Mouse (Mus musculus): ENCODE data around the gene Slc1a1.

The Slc1a1 gene

GRCm38 (mm10) chr19:28852001-28852400 lies 17.2 kb downstream of the Slc1a1 start:
- DNase-seq (ENCODE audit: low spot score in 2 of 2): no peak

DNA sequence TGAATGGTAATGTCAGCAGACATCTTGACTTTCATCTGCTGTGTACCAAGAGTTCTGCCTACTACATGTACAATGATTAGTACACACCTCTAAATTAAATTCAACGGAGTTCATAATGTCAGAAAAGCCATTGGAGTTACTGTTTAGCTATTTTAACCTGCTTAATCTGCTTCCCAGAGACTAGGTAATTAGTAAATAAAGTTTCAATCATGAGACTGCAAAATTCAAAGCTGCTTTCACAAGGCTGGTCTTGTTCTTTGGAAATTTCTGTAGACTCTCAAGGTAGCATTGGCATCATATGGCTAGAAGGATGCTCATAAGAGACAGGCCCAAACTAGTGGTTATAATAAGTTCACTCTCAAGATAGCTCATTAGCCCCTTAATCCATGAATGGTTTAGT lies 20.0 kb downstream of the Slc1a1 start:
- no peak for DNase-seq (ENCODE audit: low spot score in 2 of 2)

GRCm38 (mm10) chr19:28860246-28860645 lies 25.4 kb downstream of the Slc1a1 start:
- no peak for DNase-seq (ENCODE audit: low spot score in 2 of 2)

GRCm38 (mm10) chr19:28863626-28864025 lies 28.8 kb downstream of the Slc1a1 start:
- DNase-seq (ENCODE audit: low spot score in 2 of 2): no peak

- no peak for DNase-seq (ENCODE audit: low spot score in 2 of 2)
Measured at GRCm38 (mm10) chr19:28864981-28865380, 30.1 kb downstream of the Slc1a1 start.

GRCm38 (mm10) chr19:28865501-28865900 lies 30.7 kb downstream of the Slc1a1 start:
- DNase-seq (ENCODE audit: low spot score in 2 of 2): no peak

DNA sequence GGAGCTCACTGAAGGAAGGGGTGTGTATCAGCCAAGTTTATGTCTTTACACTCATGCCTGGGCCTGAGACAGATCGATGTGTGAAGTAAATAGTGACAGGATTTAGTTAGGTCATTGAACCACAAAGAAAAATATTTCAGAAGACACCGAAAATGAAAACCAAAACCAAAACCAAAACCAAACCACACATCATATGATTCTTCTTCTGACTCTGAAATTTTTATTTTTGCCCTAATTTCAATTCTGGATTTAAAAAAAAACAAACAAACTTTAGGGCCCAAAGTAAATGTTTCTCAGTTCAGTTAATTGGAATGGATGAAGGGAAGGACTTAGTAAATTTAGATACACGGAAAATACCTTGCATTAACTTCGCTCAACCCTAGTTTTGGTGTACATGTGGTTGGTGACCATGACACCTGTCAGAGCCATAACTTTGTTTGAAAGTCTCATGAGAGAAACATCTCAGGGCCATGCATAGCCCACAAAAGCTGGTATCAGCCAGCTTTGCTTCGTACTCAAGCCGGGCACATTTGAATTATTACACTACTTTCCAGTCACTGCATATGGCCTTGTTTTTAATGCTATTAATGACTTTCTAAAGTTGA lies 34.5 kb downstream of the Slc1a1 start:
- DNase-seq (ENCODE audit: low spot score in 2 of 2): no peak

GRCm38 (mm10) chr19:28870351-28870750 lies 35.5 kb downstream of the Slc1a1 start:
- DNase-seq (ENCODE audit: low spot score in 2 of 2): no peak

GRCm38 (mm10) chr19:28879476-28879875 lies 44.6 kb downstream of the Slc1a1 start:
- no peak for DNase-seq (ENCODE audit: low spot score in 2 of 2)

- no peak for DNase-seq (ENCODE audit: low spot score in 2 of 2)
Measured at GRCm38 (mm10) chr19:28883126-28883525, 48.3 kb downstream of the Slc1a1 start.

GRCm38 (mm10) chr19:28888496-28888895 lies 53.6 kb downstream of the Slc1a1 start:
- DNase-seq (ENCODE audit: low spot score in 2 of 2): no peak

DNA sequence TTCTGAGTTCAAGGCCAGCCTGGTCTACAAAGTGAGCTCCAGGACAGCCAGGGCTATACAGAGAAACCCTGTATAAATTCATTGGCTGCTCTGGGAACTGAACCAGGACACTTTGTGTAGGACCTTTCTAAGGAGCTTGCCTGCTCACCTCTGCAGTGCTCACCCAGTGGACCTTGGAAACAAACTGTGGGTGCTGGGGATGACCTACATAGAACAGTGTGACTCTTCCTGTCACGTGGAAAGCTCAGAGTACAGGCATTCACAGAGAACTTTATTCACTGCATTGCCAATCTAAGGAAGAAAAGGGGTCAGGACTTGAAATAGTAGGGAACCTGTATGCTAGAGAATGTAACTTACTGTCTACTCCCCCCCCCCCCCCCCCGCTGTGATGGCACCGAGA lies 54.4 kb downstream of the Slc1a1 start:
- no peak for DNase-seq (ENCODE audit: low spot score in 2 of 2)

GRCm38 (mm10) chr19:28891238-28891637 lies 56.4 kb downstream of the Slc1a1 start:
- DNase-seq (ENCODE audit: low spot score in 2 of 2): no peak

- no peak for DNase-seq (ENCODE audit: low spot score in 2 of 2)
Measured at GRCm38 (mm10) chr19:28891864-28892263, 57.0 kb downstream of the Slc1a1 start.

GRCm38 (mm10) chr19:28896639-28897038 lies 61.8 kb downstream of the Slc1a1 start:
- DNase-seq (ENCODE audit: low spot score in 2 of 2): peak in 1 of 2 experiments; percentile 38

DNA sequence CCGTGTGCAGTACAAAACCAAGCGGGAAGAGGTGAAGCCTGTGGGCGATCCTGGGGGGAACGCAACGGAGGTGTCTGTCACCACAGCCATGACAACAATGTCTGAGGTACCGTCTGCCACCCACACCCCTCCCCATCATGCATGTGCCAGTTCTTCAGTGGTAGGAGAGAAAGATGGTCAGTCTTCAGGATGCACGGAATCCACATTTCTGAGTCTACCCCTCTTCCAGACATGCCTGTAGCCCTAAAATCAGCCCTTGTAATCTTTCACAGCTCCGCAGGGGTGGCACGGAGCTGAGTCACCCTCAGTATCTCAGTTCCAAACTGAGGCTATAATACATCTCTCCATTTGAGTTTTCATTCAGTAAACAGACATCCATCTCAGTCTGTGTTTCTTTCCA lies 62.6 kb downstream of the Slc1a1 start:
- DNase-seq (ENCODE audit: low spot score in 2 of 2): no peak

DNA sequence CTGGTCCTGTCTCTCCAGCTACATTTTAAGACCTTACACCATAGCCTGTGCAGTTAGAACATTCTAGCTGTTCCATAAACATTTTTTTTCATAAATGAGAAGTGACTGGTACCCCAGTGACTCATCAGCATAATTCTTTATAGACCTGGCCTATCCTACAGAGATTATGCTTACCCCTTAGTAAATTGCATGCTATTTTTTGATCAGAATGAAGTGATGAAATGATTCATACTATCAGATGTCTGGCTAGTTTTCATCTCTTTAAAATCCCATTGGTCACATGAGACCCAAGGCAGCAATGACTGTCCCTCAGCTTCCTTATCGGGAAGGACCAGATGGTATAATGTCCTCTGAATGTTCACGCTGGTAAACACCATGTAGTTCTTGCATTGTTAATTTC lies 65.9 kb downstream of the Slc1a1 start:
- DNase-seq (ENCODE audit: low spot score in 2 of 2): no peak

DNA sequence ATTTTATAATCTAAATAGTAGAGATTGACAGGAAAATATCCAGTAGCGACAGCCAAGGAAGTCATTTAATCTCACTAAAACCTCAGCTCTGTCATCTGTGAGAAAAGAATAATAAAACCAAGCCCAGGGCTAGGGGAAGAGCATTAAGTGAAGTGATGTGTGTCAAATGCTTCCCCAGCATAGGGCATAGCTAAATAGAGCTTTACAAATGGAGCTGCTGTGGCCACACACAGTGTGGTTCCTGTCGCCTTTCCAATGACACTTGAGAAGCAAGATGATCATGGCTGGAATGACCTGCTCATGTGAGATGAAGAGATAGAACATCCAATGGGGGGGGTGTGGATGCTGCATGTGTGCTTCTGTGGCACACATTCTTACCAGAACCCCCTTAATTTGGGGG lies 67.3 kb downstream of the Slc1a1 start:
- DNase-seq (ENCODE audit: low spot score in 2 of 2): no peak

DNA sequence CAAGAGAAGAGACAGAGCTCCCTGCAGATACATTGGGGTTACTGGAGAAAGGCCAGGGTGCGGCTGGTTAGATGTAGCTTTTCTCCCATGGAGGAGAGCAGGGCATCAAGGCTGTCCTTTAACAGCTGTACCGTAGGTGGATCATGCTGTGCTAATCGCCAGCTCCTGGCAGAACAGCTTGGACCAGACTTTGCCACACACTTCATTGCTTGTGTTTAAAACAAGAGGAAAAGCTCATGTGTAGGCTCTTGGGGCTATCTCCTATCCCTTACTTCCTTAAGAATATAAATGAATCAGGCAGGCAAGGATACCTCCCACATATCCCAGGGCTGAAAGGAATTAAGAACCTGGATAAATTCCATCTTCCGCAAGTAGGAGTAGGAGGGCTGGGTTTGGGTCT lies 68.0 kb downstream of the Slc1a1 start:
- no peak for DNase-seq (ENCODE audit: low spot score in 2 of 2)

DNA sequence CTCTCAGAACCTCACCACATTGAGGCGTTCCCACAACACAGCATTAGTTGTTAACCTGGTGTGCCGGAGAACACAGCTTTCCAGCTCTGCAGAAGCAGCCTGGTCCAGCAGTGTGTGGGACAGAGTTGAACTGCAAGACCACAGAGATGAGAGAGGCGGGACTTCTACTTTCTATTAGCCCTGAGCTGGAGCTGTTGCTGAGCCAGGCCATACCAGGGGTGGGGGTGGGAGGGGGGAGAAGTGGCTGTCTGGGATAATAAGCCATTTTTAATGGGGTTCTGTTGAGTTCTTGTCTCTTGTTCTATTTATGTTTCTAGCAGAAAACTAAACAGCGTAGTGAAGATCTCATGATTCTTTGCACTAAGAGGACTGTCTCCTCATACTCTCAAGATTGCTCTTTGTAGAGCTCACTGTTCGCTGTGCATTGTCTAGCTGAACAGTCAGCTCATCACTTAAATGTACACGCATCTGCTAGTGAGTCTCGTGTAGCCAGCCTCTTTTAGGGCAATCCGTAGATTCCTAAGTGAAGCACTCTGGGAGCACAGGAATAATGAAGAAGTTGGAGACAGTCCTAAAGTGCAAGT lies 68.8 kb downstream of the Slc1a1 start:
- DNase-seq (ENCODE audit: low spot score in 2 of 2): no peak

GRCm38 (mm10) chr19:28908186-28908585 lies 73.3 kb downstream of the Slc1a1 start:
- no peak for DNase-seq (ENCODE audit: low spot score in 2 of 2)

GRCm38 (mm10) chr19:28908693-28909092 lies 73.8 kb downstream of the Slc1a1 start:
- DNase-seq (ENCODE audit: low spot score in 2 of 2): no peak

- DNase-seq (ENCODE audit: low spot score in 2 of 2): no peak
Measured at GRCm38 (mm10) chr19:28914598-28914997, 79.7 kb downstream of the Slc1a1 start.

Measured in frontal cortex, postnatal 10 days (tissue).